ENCODE assay signal across 22 mouse cellular contexts in genomic region chr13:69547488-69548180, GRCm38 (mm10).
"Had no signal": no experiment of that assay in that cellular context is flagged by ENCODE, and none has a peak within 500 bp of the region (broad histone marks: within the 10 kb centered on the region; RNA-seq: fewer than 3 reads in every experiment).

No protein-coding gene starts in this region.

- H3K27ac ChIP-seq: forebrain, embryonic 15.5 days; heart, embryonic 13.5 days; heart, embryonic 15.5 days; hindbrain, embryonic 13.5 days; hindbrain, embryonic 15.5 days; hindbrain, postnatal 0 days; kidney, embryonic 15.5 days; kidney, postnatal 0 days; limb, embryonic 13.5 days; limb, embryonic 15.5 days; liver, embryonic 13.5 days had no signal

- H3K4me3 ChIP-seq: forebrain, embryonic 15.5 days; heart, embryonic 13.5 days; heart, embryonic 15.5 days; hindbrain, embryonic 13.5 days; hindbrain, embryonic 15.5 days; kidney, embryonic 15.5 days; limb, embryonic 13.5 days; limb, embryonic 15.5 days; liver, embryonic 13.5 days had no signal

- H3K9ac ChIP-seq: forebrain, embryonic 15.5 days; forebrain, postnatal 0 days; heart, embryonic 13.5 days; heart, embryonic 15.5 days; hindbrain, embryonic 13.5 days; hindbrain, embryonic 15.5 days; kidney, embryonic 15.5 days; limb, embryonic 13.5 days; limb, embryonic 15.5 days; liver, embryonic 13.5 days had no signal

- H3K27me3 ChIP-seq: forebrain, embryonic 15.5 days; hindbrain, embryonic 13.5 days; hindbrain, embryonic 15.5 days; limb, embryonic 15.5 days had no signal

- DNase-seq: forebrain, postnatal 0 days; gastrocnemius, postnatal 14 days; gastrocnemius, postnatal 36 days; kidney, adult 11 months; kidney, adult 2 months; kidney, adult 9 months; kidney, postnatal 14 days; kidney, postnatal 36 days; layer of hippocampus, adult 9-11 months; layer of hippocampus, postnatal 36 days; left cerebral cortex, postnatal 4 days; liver, embryonic 13.5 days had no signal

- H3K36me3 ChIP-seq: forebrain, embryonic 15.5 days; heart, embryonic 13.5 days; heart, embryonic 15.5 days; hindbrain, embryonic 13.5 days; hindbrain, embryonic 15.5 days; kidney, embryonic 15.5 days; limb, embryonic 13.5 days; limb, embryonic 15.5 days; liver, embryonic 13.5 days had no signal
